Comparison of ENCODE assay signal across 10 mouse cellular contexts in genomic region chr3:55244087-55244486, GRCm38 (mm10). TPM values are rescaled to one million over a fixed set of nuclear protein-coding genes. Genes with fewer than 3 reads are reported as not detected.
DNase-seq lines count a peak whose midpoint lies in the region; ATAC-seq and TF ChIP-seq lines count a peak whose summit lies in the region.
"Had no signal": no experiment of that assay in that cellular context is flagged by ENCODE, and none has a peak within 500 bp of the region (broad histone marks: within the 10 kb centered on the region; RNA-seq: fewer than 3 reads in every experiment).

No protein-coding gene starts in this region.

- H3K4me3 ChIP-seq in heart, embryonic 13.5 days, result no peak overlapping the region
- H3K4me3 ChIP-seq in embryonic facial prominence, embryonic 15.5 days (replicated peaks), result peak overlapping the region; percentile 63; the same call in 1 of the 2 replicates
- H3K4me3 ChIP-seq in olfactory bulb, adult 2 months (ENCODE audit: insufficient read depth, low read depth, low read length), result peak overlapping the region; percentile 46
- H3K4me3 ChIP-seq: erythroblast, embryonic 14.5 days had no signal

- 75% methylated on average over 6 of the region's 6 CpGs for WGBS in heart, embryonic 13.5 days
- 40% methylated on average over 6 of the region's 6 CpGs for WGBS in embryonic facial prominence, embryonic 15.5 days
- 30% methylated on average over 6 of the region's 6 CpGs for WGBS in olfactory bulb, adult 2 months

- no peaks in the 10 kb centered on the region for H3K9me3 ChIP-seq in heart, embryonic 13.5 days
- no peaks in the 10 kb centered on the region for H3K9me3 ChIP-seq in embryonic facial prominence, embryonic 15.5 days (replicated peaks)

- peak overlapping the region; percentile 86 for H3K4me2 ChIP-seq in heart, embryonic 13.5 days
- 0 out of 2 replicates have a peak overlapping the region, but pooled peaks have one; percentile 92 for H3K4me2 ChIP-seq in embryonic facial prominence, embryonic 15.5 days (replicated peaks)

- TF ChIP-seq CTCF in olfactory bulb, adult 2 months (IDR thresholded peaks at IDR 0.05; ENCODE audit: insufficient read depth, low read depth, low read length), result no peak

- DNase-seq in heart, postnatal 4 days, result no peak
- DNase-seq in left cerebral cortex, postnatal 36 days (ENCODE audit: low spot score in 2 of 2), result peak; percentile 50 to 57
- DNase-seq in gastrocnemius, postnatal 14 days, result no peak
- DNase-seq in spleen, postnatal 36 days (ENCODE audit: low spot score in 2 of 2), result no peak
- DNase-seq in embryo, embryonic 10.5 days (ENCODE audit: low spot score), result no peak
- DNase-seq: adrenal gland, adult 8-10 months had no signal

- H3K4me1 ChIP-seq in heart, embryonic 13.5 days, result peaks cover 17% of the 10 kb centered on the region
- peaks cover 15% of the 10 kb centered on the region for H3K4me1 ChIP-seq in embryonic facial prominence, embryonic 15.5 days
- H3K4me1 ChIP-seq in olfactory bulb, adult 2 months (ENCODE audit: control insufficient read depth, insufficient read depth, low read length), result peaks cover 18% of the 10 kb centered on the region

- intact Hi-C loops in left cerebral cortex, postnatal 36 days (cut with DNase I), result no loop called here
- intact Hi-C loops in gastrocnemius, postnatal 14 days (cut with DNase I; ENCODE audit: low total_unique reads), result no loop called here

- H3K36me3 ChIP-seq in heart, embryonic 13.5 days, result no peaks in the 10 kb centered on the region
- H3K36me3 ChIP-seq in embryonic facial prominence, embryonic 15.5 days, result no peaks in the 10 kb centered on the region

- H3K27me3 ChIP-seq in heart, embryonic 13.5 days (replicated peaks), result peaks cover 37% of the 10 kb centered on the region
- H3K27me3 ChIP-seq in embryonic facial prominence, embryonic 15.5 days, result peaks cover 7% of the 10 kb centered on the region; the same call in 1 of the 2 replicates

- H3K9ac ChIP-seq in heart, embryonic 13.5 days, result no peak overlapping the region
- H3K9ac ChIP-seq in embryonic facial prominence, embryonic 15.5 days, result no peak overlapping the region

- no peak for TF ChIP-seq POLR2A in olfactory bulb, adult 2 months (IDR thresholded peaks at IDR 0.05; ENCODE audit: insufficient read depth, low read depth, low read length)

- no peak for ATAC-seq in heart, embryonic 13.5 days (ENCODE audit: extremely low read depth, insufficient number of reproducible peaks, low FRiP score, low TSS enrichment)
- no peak for ATAC-seq in embryonic facial prominence, embryonic 15.5 days (ENCODE audit: insufficient number of reproducible peaks, low FRiP score, low TSS enrichment, low read depth)

- H3K27ac ChIP-seq in heart, embryonic 13.5 days (replicated peaks), result no peak overlapping the region
- no peak overlapping the region for H3K27ac ChIP-seq in embryonic facial prominence, embryonic 15.5 days (replicated peaks)
- H3K27ac ChIP-seq in olfactory bulb, adult 2 months (ENCODE audit: insufficient read depth, low read depth, low read length), result no peak overlapping the region

RNA-seq across cellular contexts. Expression of gene Dclk1, which starts 1.9 kb away (rescaled TPM):
- 7.6 and 8.2 TPM in 2 replicates for polyA plus RNA-seq in heart, embryonic 13.5 days (2015; fragmentation: Nextera tagmentation; extraction: Ambion mirVana)
- total RNA-seq in heart, postnatal 4 days (2021), result 10 to 100 TPM; 13.8 to 14.0 TPM
- polyA plus RNA-seq in embryonic facial prominence, embryonic 15.5 days (2015; fragmentation: Nextera tagmentation; extraction: Ambion mirVana), result 64.6 and 75.2 TPM in 2 replicates
- total RNA-seq in left cerebral cortex, postnatal 36 days (2021), result 100 to 1,000 TPM; 877 to 948 TPM
- 265 and 822 TPM in 2 replicates for polyA plus RNA-seq in olfactory bulb, adult 2 months (2012; ENCODE audit: insufficient read depth, insufficient read length, low replicate concordance, missing spikeins)
- 10 to 100 TPM in 1 of 2 experiments, 1 to 10 TPM in 1; 9.2 to 11.1 TPM for total RNA-seq in gastrocnemius, postnatal 14 days (2021)
- polyA plus RNA-seq: erythroblast, embryonic 14.5 days had no signal

Comparison
In these comparisons a context has a peak if more than half of its experiments do, and no peak if none do; other contexts are left out.
1. DNase-seq: peak in left cerebral cortex, postnatal 36 days (2 of 2); none in heart, postnatal 4 days (single experiment), gastrocnemius, postnatal 14 days (single experiment), spleen, postnatal 36 days (0 of 2) and embryo, embryonic 10.5 days (single experiment).
2. RNA of gene Dclk1, which starts 1.9 kb away (total RNA-seq): 877 to 948 TPM in left cerebral cortex, postnatal 36 days; 13.8 to 14.0 TPM in heart, postnatal 4 days and 9.2 to 11.1 TPM in gastrocnemius, postnatal 14 days; every median in the first group is over 10 times any median in the second.